Mouse (Mus musculus): Measurements from ENCODE around the gene Ankrd23.

DNA sequence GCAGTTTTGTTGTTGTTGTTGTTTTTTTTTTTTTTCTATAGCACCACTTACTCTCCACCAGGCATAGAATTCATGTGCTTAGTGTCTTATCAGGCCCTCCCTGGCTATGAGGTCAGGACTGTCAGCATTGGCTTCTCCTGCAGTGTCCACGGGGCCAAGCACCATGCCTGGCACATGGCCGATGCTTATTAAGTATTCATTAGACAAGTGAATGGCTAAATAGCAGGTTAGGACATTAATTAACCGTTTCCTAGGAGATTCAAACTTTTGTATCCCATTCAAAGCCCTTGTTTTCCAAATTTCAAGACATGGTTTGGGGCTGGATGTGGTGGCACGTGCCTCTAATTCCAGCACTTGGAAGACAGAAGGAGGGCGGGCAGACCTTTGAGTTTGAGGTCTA lies 44.6 kb upstream of the Ankrd23 start:
- TF ChIP-seq GATA1 (IDR thresholded peaks at IDR 0.05; ENCODE audit: borderline replicate concordance, low read length) (no peak), FLI1 (IDR thresholded peaks at IDR 0.05; ENCODE audit: low read length) (no peak)
